Mouse (Mus musculus): Measurements from ENCODE around the gene Rnf144b.

The Rnf144b gene

DNA sequence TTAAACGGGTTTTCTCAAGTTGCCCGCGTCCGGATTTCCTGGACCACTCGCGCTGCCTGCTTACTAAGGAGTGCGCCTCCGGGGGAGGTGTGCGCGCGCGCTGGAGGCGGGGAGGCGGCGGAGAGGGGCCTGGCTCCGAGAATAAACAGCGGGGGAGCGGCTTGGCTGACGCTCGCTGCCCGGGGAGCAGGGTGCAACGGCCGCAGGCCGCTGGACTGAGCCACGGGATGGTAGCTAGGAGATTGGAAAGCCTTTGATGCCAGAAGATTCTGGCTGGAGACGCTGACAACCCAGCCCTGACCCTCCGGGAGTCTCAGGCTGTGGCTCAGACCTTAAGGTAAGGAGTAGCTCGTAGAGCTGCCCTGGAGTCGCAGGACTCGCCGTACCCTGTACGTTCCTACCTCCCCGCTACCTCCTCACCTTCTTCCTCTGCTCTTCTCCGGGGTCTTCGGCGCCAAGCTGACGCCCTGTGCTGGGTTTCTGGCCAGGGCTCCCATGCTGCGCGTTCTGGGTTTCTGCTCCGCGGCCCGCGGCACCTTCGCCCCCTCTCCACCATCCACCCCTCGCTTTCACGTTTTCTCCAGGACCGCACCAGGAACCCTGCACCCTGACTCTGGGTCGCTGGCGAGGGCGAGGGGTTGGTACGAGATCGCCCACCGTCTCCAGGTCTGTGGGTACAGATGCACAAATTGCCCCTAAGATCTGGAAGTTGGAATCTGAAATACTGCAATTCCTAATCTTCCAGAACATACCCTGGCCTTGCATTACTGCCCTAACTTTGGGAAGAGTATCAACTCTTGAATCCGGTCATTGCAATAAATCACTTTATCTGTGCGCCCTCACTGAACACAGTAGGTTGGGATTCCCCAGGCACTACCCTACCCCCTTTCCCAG, at the start of gene Rnf144b:
Rnf144b (plus strand) TSS at position 120 of the 894 bp plus-strand sequence.
- peak; percentile 46 for DNase-seq (ENCODE audit: low read depth, low spot score)

DNA sequence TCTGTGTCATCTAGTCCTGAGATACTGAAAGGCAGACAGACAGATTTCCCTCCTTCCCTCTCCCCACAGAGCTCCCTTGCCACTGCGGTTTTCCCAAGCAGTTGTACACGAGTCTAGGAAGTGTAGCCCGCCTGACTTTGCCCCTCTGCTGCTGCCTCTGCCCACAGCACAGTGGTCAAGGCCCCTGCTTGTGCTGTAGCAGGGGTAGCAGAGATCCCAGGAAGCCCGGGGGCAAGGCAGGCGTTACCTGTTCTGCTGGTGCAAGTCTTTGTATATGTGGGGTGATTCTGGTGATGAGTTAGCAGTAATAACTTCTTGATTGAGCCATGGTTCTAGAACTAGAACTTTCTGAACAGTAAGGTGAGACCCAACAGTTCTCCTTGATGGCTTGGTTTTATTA, 46.3 kb upstream of the Rnf144b start:
- no peak for DNase-seq (ENCODE audit: low read depth, low spot score)

DNA sequence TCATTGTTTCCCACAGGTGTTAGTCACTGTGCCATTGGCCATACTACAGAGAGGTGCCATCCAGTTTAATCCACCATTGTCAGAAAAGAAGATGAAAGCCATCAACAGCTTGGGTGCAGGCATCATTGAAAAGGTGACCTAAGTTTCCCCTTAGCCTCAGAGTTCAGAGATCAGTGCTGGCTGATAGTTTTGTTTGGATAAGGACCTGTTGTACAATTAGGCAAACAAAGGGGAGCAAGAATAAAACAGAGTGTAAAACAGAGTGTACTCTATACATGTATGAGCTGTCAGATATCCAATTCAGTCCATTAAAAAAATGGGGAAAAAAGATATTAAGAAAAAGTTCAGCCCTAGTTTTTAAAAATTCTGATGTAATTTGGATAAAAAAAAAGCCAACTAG, 45.1 kb upstream of the Rnf144b start:
- DNase-seq (ENCODE audit: low read depth, low spot score), result no peak

DNA sequence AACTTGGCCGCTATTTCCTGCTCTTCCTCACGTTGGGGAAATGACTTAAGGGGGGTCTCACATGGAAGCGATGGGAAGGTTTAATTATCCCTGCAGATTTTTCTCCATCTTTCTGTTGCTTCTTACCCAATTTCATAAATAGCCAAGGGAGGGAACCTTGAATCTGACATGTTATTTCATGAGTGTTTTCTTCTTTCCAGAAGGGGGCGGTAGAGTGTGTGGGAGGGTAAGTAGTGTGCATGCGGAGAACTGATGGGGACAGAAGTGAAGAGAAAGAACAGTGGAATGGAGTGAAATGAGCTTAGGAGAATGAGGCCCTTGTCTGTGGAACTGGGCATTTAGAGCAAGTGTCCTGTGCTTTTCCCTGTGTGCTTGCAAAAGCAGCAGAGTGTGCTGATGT, 43.7 kb upstream of the Rnf144b start:
- DNase-seq (ENCODE audit: low read depth, low spot score), result peak; percentile 31

DNA sequence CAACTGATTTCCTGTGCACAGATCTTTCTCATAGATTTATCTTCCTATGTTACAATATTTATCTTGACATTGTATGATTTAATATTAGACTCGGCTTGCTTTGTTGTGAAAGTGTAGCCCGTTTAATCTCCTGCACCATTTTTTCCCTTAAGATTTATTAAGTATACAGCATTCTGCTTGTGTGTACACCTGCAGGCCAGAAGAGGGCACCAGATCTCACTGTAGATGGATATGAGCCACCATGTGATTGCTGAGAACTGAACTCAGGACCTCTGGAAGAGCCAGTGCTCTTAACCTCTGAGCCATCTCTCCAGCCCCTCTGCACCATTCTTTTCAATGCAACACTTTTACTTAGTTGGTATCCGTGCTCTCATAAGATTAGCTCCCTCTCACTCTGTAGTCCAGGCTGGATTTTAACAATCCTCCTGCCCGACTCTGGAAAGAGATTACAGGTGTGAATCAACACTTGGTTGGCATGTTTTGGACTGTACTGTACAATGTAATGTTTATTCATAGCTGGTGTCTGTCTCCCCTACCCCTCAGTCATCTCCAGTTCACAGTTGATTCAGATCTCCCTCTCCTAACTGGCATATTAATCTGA, 41.5 kb upstream of the Rnf144b start:
- peak; percentile 37 for DNase-seq (ENCODE audit: low read depth, low spot score)

DNA sequence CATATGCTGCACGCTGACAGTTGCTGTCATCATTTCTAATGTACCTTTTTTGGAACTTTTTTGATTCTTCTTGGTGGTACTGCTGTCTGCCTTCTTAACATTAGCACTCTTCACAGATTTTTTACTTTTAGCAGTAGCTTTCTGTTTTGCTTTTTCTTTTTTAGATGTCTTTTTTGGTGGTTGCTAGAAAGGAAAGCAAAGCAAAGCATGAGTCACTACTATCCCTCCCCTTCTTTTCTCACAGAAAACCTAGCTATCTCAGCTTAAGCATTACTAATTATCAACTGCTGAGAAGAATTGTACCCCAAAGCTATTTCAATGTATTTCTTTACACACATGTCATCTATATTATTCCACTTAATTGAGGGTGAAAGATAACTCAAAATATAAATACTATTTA, 34.0 kb upstream of the Rnf144b start:
- DNase-seq (ENCODE audit: low read depth, low spot score), result no peak

DNA sequence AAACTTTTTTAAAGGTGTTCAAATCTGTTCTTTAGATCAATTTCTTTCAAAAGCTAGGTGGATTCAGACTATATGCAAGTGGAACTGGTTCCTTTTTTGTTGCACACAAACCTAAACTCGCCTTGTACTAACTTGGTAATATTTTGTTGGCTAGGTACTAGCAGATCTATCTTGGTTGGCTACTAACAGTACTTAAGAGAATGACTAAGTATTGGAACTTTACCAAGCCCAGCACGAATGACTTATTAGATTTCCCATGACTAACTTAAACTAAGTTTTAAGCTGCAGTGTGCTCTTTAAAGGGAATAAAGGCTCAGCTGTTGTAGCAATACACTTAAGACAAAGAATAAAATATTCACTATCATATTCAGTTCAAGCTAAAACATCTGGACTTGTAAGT, 33.2 kb upstream of the Rnf144b start:
- no peak for DNase-seq (ENCODE audit: low read depth, low spot score)

DNA sequence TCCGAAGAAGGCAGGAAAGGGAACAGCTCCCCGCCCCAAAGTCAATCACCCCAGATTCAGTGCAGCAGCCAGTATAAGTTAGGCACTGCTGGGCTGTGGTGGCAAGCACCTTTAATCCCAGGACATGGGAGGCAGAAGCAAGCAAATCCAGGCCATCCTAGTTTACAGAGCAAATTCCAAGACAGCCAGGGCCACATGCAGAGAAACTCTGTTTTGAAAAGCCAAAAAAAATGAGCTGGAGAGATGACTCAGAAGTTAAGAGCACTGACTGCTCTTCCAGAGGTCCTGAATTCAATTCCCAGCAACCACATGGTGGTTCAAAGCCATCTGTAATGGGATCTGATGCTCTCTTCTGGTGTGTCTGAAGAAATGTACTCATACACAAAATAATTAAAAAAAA, 28.7 kb upstream of the Rnf144b start:
- DNase-seq (ENCODE audit: low read depth, low spot score), result no peak

DNA sequence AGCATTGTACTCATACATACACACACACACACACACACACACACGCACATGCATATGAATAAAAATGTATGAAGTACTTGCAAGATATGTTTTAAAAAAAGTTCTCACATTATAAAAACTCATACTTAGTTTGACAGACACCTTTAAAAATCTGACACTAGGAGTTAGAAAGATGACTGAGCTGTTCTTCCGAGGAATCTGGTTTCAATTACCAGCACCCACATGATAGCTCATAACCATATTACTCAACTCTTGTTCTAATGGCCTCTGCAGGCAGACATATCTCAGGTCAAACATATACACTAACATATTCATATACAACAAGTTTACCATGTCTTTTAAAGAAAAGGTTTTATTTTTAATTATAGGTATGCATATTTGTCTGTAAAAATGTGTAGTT, 25.9 kb upstream of the Rnf144b start:
- DNase-seq (ENCODE audit: low read depth, low spot score), result no peak

DNA sequence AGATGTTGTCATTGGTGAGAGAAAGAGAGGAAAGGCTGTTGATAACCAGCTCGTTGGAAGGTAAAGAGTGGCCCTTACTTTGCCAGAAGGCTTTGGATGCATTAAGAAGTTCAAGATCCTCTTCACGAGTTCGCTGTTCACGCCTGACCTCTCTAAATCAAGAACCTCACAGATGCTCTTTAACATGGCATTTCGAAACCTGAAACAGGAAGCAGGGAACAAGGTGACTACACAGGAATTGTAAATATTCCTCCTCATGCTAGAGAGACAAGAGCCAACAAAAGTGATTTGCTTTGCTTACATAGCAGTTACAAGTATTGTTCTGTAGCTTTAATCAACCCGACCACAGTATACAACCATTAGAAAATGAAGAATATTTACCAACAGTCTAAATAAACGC, 23.2 kb upstream of the Rnf144b start:
- DNase-seq (ENCODE audit: low read depth, low spot score), result no peak

DNA sequence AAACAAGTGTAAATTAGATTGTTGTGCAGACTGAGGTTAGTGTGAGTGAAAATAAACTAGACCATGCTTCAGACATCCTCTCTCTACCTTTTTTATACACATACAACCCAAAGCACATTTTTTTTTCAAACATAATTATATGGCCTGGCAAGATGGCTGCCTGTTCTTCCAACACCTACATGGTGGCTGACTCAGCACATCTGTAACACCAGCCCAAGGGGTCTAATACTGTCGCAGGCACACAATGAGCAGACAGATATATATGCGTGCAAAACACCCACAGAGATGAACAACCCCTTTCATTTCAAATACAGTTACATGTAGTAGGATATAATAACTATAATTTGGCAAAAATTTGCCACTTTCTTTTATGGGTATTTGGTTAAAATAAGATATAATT, 21.9 kb upstream of the Rnf144b start:
- DNase-seq (ENCODE audit: low read depth, low spot score), result no peak

DNA sequence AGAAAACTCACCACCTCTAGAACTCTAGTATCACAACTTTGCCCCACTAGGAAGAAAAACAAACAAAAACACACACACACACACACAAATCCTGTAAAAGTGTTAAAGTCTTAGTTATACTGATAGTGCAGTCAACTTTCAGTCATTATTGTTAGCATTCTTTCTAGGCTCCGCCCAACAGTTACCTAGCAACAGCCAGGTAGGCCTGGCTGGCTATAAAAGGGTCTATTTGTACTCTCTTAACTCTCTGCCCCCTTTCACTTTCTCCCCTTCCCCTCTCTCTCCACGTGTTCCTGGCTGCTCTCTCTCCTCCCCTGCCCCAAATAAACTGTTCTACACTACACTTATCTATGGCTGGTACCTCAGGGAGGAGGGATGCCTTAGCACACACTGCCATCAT, 18.3 kb upstream of the Rnf144b start:
- DNase-seq (ENCODE audit: low read depth, low spot score), result peak; percentile 25

DNA sequence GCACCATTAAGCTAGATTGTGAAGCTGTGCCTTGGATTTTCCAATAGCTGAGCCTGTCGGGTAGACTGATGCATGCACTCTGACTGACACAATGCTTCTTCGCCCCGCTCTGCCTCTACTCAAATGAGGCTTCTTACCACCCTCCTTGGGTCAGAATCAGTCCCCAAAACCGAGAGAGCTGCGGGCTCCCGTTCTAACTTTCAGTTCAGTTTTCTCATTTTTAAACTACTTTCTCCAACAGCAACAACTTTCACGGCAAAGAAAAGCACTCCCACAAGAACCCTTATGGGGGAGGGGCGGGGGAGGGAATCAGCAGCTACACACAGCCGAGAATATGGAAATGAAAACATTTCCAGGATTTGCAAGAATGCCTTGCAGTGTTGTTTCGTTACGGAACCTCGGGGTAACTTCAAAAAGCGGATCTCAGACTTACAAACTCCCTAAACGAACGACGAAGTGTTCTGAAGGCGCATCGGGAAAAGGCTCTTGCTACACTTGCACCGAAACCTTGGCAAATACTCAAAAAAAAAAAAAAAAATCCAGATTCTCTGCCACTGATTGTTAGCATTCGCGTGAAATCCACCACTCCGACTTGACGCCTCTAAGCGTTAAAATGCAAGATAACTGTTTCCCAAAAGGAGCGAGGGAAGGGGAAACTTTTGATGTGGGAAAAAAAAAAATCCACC, 17.5 kb upstream of the Rnf144b start:
- DNase-seq (ENCODE audit: low read depth, low spot score), result peak; percentile 34

DNA sequence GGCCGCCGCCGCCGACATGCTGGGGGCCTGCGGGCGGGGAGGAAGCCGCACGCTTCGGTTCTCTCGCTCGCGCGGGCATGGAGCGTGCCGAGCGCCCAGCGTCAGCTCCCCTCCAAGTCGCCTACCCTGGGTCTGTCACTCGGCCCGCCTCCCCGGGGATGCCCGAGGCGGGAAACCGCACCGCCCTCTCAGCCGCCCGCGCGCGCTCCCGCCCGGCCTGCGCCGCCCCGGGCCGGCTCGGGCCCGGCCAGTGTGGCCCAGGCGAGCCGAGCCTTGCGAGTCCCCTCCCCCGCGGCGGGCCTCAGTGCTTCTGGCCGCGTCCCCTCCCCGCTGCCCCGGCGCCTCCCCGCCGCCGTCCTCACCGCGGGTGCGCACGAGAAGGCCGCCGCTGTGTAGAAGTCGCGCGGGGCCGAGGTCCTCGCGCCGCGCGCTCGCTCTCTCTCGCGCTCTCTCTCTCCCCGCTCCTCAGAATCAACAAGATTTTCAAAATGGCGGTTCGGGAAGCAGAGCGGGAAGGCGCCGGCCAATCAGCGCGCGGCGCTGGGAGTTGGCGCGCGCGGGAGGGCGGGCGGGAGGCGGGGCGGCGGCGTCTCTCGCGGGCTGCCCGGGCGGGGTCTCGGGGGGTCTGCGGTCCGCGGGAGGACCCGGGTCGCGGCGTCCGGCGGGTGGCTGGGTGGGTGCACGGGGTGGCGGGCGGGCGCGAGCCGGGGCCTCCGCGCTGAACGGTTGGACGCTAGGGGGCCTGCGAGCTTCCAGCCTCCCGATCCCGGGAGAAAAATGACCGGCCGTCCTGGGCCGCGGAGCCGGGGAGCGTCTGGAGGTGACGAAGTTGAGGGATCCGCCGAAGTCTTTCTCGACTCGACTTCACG, 16.5 kb upstream of the Rnf144b start, which contains the start of gene Dek:
Dek (minus strand) TSS at position 491 of the 869 bp plus-strand sequence.
- peak; percentile 90 for DNase-seq (ENCODE audit: low read depth, low spot score)

DNA sequence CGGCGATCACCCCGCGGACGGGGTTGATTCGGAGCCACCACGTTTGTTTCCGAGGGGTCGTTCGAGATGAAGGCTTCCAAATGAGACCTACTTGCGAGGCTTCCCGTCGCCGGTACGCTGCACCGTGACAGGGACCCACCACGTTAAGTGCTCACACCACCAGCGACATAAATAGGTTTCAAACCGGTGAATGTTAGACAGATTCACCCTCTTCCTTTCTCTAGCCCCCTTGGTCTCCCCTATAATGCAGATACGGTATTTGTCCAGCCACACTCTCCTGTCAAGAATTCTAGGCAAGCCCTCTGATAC, 15.9 kb upstream of the Rnf144b start:
- DNase-seq (ENCODE audit: low read depth, low spot score), result no peak

DNA sequence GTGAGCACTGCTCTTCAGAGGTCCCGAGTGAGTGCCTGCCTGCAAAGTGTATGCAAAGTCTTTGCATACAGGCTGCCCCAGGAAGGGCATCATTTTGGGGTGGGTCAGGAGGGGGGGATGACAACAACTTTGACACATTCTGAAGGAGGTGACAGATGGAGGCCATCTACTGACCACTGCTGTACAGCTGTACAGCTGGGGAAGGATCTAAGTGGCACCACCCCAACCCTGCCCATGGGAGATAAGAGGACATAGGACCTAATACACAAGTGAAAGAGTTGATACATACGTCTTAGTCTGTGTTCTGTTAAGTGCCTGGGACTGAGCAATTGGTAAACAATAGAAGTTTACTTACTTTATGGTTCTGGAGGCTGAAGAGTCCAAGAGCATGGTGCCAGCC, 13.2 kb upstream of the Rnf144b start:
- DNase-seq (ENCODE audit: low read depth, low spot score), result no peak

DNA sequence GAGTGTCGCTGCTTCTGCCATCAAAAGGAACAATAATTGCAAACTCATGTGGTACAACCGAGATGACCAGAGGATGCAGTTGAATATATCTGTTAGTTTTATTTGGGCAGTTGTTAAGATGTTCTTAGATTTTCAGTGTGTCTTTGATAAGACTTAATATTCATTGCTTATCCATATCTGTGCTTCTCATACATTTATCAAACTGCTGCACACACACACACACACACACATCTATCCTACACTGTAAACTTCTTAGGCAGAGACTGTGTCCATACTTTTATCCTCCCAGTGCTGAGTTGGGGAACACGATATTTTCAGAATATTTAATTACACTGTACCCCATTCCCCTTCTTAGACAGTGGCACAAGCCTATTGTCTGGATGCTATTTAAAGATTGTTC, 11.3 kb upstream of the Rnf144b start:
- no peak for DNase-seq (ENCODE audit: low read depth, low spot score)

DNA sequence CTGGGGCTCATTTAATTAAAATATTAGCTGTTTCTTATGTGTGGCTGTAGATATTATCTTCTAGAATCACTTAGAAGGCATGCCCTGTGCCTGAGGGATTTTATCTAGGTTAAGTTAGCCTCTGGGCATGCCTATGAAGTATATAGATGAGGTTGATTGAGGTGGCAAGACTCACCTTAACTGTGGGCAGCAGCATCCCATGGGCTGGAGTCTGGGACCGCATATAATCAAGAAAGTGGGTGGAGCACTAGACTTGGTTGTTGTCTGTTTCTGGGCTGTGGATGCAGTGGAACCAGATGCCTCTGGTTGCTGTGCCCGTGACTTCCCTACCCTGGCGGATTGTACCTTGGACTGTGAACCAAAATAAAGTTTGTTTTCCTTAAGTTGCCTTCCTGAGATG, 10.4 kb upstream of the Rnf144b start:
- DNase-seq (ENCODE audit: low read depth, low spot score), result no peak

DNA sequence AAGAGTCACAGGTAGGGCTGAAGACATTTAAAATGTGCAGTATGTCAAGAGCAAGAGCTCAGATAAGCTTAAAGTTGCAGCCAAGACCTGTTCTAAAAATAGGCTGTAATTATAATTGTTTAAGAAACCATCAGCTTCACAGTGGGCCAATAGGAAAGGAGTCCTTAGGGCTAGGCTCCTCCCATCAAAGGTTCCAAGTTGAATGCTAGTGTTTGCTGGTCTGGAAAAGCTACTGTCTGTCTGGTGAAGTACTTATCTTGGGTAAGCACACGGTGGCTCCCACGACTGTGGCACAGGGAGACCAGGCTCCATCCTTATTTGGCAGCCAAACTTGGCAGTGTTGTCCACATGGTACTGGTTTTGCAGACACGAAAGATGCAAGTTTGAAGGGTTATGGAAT, 9.5 kb upstream of the Rnf144b start:
- DNase-seq (ENCODE audit: low read depth, low spot score), result no peak

DNA sequence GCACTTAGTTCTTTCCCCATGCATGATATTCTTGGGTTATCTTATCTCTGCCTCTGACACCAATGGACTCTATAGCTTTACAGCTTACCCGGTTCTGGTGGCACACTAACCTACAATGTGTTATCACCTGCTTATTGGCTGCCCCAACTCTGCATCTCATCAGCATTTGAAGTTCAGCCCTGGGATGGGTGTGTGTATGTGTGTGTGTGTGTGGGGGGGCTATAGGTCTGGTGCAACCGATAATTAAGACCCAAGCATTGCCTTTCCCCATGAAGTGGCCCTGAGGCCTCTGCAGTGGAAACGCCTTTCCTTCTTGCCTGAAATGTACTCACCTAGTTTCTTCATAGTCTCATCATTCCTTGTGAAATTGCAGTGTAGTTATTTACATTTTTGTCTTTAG, 6.5 kb upstream of the Rnf144b start:
- no peak for DNase-seq (ENCODE audit: low read depth, low spot score)

DNA sequence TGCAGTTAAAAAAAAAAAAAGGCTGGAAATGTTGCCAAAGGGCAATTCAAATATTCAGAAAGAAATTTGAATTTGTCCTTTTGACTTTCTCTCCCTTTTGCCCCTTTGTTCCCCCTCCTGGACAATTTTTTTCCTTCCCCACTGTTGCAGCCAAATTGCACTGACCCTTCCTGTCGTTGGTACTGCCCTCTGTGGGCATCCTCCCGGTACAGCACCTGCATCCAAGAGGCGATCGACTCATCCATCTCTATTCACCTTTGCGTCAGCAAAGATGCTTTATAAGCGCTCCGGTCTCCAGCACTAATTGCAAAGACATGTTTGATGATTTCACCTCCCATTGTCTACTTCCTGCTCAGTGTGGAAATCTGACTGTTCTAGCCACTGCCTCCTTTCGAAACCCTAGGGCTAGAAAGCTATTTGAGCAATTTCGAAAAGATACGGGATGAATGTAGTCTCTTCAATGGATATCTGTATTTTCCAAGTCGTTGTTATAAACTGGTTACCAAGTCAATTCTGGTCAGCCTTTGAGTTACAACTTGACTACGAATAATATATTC, 1.0 kb upstream of the Rnf144b start:
- DNase-seq (ENCODE audit: low read depth, low spot score), result no peak

DNA sequence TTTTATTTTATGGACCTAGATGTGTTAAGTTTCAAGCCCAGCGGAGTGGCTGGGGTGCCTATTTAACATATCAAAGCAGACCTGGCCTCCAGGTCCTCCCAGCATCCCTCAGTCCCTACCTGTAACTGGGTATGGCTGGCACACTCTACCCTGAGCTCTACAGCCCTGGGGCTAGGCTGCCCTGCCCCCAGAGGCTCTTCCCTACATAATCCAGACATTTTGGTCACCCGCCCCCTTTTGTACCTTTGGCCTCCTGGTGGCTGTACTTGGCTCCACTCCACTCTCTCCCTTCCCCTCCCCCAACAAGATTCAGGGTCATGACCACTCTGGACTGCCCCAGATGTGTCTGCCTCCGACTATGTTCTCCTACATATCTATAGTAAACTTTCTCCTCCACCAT, 2.0 kb downstream of the Rnf144b start:
- DNase-seq (ENCODE audit: low read depth, low spot score), result no peak
